Mouse (Mus musculus): Measurements from ENCODE around the gene Elp5. TPM values are rescaled to one million over a fixed set of nuclear protein-coding genes. Genes with fewer than 3 reads are reported as not detected.
"Not testable (repeated sequence)": the region's sequence is repeated elsewhere in the genome, so short reads cannot be mapped to it uniquely, and the experiment has no call there.

Gene Elp5
- total RNA-seq (2022) = 10 to 100 TPM; 69.7 to 96.0 (median 77.7) TPM

DNA sequence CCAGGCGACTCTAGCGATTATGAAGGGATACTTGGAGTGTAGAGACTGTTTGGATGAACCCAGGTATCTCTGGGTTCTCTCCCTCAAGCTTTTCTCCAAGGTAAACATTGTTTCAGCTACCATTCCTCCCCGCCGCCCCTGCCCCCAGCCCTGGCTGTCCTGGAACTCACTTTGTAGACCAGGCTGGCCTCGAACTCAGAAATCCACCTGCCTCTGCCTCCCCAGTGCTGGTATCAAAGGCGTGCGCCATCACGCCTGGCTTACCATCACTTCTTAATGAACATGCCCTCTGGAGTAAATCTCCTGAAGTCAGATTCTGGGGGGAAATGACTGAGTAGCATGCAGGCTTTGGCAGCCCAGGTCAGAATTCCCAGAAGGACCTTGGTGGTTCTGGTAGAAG, at the start of gene Elp5:
Elp5 (minus strand) TSS at position 293 of the 400 bp plus-strand sequence.
- DNase-seq (ENCODE audit: low spot score in 2 of 2) = no peak

GRCm38 (mm10) chr11:70031321-70031670, 49.0 kb upstream of the Elp5 start:
- no peak for DNase-seq (ENCODE audit: low spot score in 2 of 2)

- DNase-seq (ENCODE audit: low spot score in 2 of 2) = no peak
Observed at GRCm38 (mm10) chr11:70030651-70031320, 48.5 kb upstream of the Elp5 start.

DNA sequence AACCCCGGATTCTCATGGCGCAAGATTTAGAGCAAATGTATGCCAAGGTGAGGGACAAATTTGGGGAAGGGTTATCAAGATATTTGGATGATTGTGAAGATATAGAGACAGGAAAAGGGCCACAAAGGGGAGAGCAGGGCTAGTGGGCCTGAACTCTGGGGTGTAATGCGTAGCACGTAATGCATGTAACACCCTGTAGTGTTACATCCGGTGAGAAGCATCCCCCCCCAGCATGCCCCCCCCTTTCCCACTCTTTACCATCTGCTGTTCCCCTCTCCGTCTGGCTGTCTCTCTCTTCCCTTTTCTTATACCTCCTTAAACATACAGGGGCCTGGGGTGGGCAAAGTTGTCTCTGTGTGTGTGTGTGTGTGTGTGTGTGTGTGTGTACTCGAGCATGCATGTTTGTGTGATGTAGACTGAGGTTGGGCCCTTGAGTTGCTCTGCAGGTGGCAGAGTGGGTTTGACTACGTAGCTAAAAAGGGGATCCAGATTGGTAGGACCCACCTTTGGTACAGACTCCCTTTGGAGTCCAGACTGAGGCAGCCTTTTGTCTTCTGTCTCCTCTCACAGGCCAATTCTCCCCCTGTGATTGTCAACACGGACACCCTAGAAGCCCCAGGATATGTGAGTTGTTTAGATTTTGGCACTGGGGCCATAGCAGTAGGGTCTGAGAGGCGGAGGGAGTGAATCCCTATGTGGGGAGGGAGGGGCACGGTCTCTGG, 47.7 kb upstream of the Elp5 start:
- DNase-seq (ENCODE audit: low spot score in 2 of 2) = no peak

DNA sequence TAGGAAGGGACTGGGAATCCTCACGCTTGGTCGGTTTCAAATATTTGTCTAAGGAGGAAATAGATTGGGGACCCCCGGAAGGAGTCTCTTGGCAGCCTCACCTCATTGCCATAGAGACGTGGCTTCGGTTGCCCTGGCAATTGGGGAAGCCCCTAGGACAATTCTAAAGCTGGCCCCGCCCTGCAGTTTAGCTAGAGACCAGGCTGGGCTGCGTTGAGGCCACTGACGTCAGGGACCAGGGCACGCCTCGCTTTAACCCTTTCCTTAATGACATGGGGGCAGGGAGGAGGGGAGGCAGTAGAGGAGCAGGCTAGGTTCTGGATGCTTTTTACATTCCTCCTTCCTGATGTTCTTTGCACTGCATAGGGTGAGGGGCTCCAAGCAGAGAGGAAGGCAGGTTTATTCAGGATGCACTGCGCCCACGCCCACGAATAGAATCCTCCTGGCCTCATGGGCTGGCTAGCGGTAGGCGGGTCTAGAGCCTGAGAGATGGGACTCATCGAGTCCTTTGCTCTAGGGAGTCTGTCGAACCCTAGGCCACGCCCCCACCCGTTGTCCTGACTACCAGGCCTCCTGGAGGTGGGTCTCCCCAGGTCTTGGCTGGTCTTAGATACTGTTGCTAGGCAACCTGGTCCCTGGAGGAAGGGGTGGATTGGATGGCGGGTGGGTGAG, 46.9 kb upstream of the Elp5 start:
- peak; percentile 81 to 91 for DNase-seq (ENCODE audit: low spot score in 2 of 2)

- no peak for DNase-seq (ENCODE audit: low spot score in 2 of 2)
Observed at GRCm38 (mm10) chr11:70028401-70029129, 46.2 kb upstream of the Elp5 start.

DNA sequence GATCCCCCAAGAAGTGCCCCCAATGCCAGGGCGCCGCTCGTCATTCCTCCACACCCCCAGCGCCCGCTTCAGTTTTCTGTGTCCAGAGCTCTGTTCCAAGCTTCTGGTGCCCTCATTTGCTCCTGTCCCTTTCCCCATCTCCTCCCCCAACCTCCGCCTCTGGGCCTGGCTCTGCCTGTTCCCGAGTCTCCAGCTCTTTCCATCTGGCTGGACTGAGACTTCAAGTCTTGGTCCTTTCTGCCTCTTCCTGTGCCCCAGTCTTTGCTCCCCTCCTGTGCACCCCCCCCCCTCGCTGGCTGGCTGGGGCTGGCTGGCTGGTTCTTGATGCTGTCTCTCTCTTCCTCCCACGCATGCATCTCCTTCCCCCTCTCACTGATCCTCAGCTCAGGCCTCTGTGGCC, 45.1 kb upstream of the Elp5 start:
- no peak for DNase-seq (ENCODE audit: low spot score in 2 of 2)

- DNase-seq (ENCODE audit: low spot score in 2 of 2) = no peak
Observed at GRCm38 (mm10) chr11:70026689-70027088, 44.4 kb upstream of the Elp5 start.

DNA sequence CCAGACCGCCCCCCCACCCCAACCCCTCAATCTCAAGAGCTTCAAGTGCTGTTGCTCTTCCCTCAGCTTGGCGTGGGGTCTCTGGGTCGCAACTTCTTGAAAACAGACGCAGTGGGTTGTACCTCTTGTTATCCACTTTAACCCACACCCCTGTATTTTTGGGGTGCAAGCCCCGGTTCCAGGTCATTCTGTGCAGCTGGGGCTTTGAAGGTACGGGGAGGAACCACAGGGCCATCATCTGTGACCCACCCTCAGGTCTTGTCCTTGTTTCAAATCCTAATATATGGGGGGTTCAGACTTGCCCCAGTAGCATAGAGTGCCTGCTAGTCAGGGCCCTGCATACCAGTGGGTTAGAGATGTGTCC, 41.8 kb upstream of the Elp5 start:
- no peak for DNase-seq (ENCODE audit: low spot score in 2 of 2)

DNA sequence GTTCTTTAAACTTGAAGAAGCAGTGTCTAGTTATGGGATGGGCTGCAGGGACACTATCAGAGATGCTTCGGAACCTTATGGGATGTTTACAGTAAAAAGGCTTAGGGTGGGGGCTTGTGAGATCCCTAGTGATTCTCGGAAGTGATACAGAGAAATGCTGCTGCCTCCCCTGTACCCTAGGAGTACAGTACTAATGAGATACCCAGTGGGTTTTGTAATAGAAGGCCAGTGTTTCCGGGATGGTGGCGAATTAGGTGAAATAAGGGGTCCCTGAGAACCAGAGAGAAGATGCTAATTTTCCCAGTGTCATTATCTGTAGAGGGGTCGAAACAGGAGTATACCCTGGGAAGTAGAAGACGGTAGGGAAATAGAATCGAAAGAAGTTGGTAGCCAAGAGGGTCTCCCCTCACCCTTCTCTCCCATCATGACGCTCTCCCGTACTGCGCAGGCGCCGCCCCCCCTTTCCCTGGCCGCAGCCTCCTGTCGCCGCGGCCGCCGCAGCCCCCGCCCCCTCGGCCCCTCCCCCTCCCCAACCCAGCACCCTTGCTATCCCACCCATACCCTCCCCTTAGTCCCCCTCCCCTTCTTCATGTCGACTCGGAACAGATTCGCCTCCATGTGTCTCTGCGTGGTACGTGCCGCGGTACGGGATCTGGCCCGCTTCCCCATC, 41.3 kb upstream of the Elp5 start:
- no peak for DNase-seq (ENCODE audit: low spot score in 2 of 2)

DNA sequence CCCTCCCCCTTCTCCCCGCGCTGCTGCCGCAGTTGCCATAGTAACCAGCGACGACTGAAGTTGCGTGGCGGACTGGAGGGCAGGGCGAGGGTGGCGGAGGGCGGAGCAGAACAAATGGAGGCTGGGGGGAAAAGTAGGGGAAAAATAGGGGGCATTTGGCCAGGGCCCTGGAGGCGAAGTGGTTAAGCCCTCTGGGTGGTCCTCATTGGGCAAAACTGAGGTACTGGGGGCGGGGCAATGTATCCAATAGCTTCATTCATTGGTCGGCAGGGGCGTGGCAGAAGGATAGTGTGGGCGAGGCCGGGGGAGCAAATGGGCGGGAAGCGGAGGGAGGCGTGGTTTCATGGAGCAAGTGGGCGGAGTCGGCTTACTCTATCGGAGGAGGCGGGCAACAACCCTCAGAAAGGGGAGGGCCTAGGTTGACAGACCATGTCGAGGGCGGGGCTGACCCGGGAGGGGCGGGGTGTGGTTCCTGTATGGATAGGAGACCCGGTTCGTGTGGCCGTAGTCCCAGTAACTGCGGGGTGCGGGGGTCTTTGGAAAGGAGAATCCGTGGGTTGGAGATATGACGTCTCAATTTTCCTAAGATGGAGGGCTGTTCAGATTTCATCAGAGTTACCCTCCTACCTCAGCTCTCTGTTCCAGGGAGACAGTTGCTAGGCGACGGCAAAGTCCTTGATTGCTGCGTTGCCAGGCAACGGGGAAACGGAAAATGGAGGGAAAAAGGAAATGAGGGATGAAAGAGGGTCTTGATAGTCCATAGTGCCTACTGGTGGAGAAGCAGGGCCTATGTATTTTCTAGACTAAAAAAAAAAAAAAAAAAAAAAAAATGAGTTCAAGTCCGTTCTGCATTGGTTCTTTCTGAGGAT, 39.2 kb upstream of the Elp5 start:
- DNase-seq (ENCODE audit: low spot score in 2 of 2) = peak; percentile 98

GRCm38 (mm10) chr11:70020731-70021263, 38.5 kb upstream of the Elp5 start:
- DNase-seq (ENCODE audit: low spot score in 2 of 2) = peak; percentile 73 to 84

DNA sequence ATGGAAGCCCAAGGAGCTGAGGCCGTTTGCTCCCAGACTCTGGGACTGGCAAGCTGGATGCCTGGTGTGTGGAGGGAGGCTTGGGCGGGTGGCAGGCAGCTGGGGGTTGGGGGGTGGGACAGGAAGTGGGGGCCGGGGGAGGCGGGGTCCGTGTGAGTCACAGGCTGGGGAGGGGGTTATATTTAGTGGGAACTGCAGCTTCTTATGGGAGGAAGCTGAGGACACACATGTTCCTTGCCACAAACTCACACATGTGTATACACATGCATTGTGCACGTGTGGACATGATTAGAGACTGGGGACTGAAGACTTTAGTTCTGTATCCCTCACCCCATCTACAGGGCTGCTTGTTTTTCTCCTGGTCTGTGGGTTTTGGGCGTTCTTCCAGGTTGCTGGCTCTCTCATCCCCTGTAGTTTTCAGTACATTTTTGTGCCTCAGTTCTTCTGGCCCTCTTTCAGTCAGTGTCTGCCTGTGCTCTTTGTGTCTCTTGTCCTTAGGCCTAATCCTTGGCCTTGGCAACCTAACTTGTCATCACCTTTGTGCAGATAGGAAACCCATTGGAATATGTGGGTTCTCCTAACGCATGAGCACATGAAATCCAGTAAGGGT, 37.8 kb upstream of the Elp5 start:
- no peak for DNase-seq (ENCODE audit: low spot score in 2 of 2)

GRCm38 (mm10) chr11:70019495-70020021, 37.2 kb upstream of the Elp5 start:
- DNase-seq (ENCODE audit: low spot score in 2 of 2) = no peak

DNA sequence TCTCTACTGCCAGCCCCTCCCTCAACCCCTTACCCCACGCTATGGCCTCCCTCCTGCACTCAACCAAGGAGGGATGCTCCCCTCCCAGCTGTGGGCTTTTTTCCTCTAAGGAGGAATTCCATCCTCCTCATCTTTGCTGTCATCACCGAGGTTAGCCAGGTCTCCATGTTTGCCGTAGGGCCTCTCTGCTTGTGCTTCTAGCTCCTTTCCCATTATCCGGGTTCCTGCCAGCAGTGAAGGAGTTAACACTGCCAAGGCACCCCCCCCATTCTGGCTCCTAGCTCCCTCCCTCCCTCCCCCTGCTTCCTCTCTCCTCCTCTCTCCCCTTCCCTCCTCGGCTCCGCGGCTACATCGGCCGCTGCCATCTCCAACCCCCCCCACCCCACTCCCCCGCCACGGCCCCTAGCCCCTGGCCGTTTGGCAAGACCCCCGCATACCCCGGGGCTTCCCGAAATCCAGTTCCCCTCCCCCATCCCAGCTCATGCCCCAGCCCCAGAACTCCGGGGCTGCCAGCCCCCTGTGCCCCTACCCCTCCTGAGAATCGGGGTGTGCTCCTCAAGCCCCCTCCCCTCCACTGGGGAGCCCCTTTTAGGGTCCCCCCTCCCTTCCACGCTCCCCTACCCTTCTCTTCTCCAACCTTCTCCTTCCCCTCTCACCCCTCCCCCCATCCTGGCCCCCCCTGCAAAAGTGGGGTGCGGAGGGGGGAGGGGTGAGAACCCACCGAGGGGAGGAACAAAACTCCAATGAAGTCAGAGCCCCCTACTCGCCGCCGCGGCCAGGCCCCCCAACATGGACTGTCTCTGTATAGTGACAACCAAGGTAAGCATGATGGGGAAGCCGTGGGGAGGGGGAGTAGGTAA, 36.0 kb upstream of the Elp5 start:
- DNase-seq (ENCODE audit: low spot score in 2 of 2) = peak in 1 of 2 experiments; percentile 56

GRCm38 (mm10) chr11:70017199-70017767, 35.0 kb upstream of the Elp5 start:
- no peak for DNase-seq (ENCODE audit: low spot score in 2 of 2)

DNA sequence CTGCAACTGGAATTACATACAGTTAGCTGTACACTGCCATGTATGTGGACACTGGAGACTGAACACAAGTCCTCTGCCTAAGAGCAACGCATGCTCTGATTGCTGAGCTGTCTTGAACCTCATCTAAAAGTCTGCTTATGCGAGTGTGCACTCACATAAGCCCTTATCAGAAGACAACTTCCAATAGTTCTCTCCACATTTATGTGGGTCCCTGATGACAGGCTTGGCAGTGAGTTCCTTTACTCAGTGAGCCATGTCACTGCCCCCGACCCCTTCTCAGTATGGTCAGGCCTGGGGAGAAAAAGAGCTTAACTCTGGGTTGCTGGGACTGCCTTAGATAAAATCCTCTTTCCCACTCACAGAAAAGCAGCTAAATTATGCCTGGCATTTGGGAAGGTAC, 34.4 kb upstream of the Elp5 start, which contains the start of gene Dlg4:
Dlg4 (plus strand) TSS at position 274 of the 400 bp plus-strand sequence.
- DNase-seq (ENCODE audit: low spot score in 2 of 2) = no peak

GRCm38 (mm10) chr11:70016177-70016576, 33.9 kb upstream of the Elp5 start:
- not testable (repeated sequence) for DNase-seq (ENCODE audit: low spot score in 2 of 2)
